Mouse (Mus musculus) C2C12 (cell line): ENCODE results near the gene Gm43517.

Source experiments
- CEBPB ChIP-seq: IDR thresholded peaks from one replicate; pipeline ENCODE4 v1.6.1; 2011; ENCODE audit warnings: low read depth, mild to moderate bottlenecking, control low read depth, moderate library complexity
- CTCF ChIP-seq: IDR thresholded peaks from one replicate; pipeline ENCODE4 v1.5.1; 2011; ENCODE audit not compliant: control insufficient read depth, insufficient read depth, insufficient read length
- FOSL1 ChIP-seq: IDR thresholded peaks from one replicate; pipeline ENCODE4 v1.8.0; 2011; ENCODE audit warnings: mild to moderate bottlenecking, low read length; ENCODE audit not compliant: poor library complexity, insufficient read depth, severe bottlenecking
- MAX ChIP-seq: IDR thresholded peaks from one replicate; pipeline ENCODE4 v1.6.1; 2011; ENCODE audit warnings: mild to moderate bottlenecking, control low read depth
- MYOG ChIP-seq: IDR thresholded peaks from one replicate; pipeline ENCODE4 v1.6.1; 2011; ENCODE audit not compliant: control insufficient read depth, insufficient read length; ENCODE audit errors: extremely low read depth
- USF1 ChIP-seq: IDR thresholded peaks from one replicate; pipeline ENCODE4 v1.6.1; 2011; ENCODE audit warnings: low read depth, mild to moderate bottlenecking, control low read depth, moderate library complexity

GRCm38 (mm10) chr12:49382565-49383520, 2.1 kb upstream of the Gm43517 start, which contains the start of gene Foxg1:
- TF ChIP-seq CTCF: no peak
- no peak for TF ChIP-seq MYOG
- no peak for TF ChIP-seq CEBPB
- TF ChIP-seq USF1: no peak
- TF ChIP-seq FOSL1: no peak
- no peak for TF ChIP-seq MAX
